Comparison of ENCODE assay signal across 17 mouse cellular contexts in genomic region chr12:76891160-76891559, GRCm38 (mm10).
"Had no signal": no experiment of that assay in that cellular context is flagged by ENCODE, and none has a peak within 500 bp of the region (broad histone marks: within the 10 kb centered on the region; RNA-seq: fewer than 3 reads in every experiment).

No protein-coding gene starts in this region.

- H3K27ac ChIP-seq: limb, embryonic 15.5 days; liver, embryonic 12.5 days; neural tube, embryonic 12.5 days had no signal

- H3K4me1 ChIP-seq: neural tube, embryonic 12.5 days had no signal

- H3K27me3 ChIP-seq: limb, embryonic 15.5 days; liver, embryonic 12.5 days; neural tube, embryonic 12.5 days had no signal

- H3K4me2 ChIP-seq: limb, embryonic 15.5 days; liver, embryonic 12.5 days; lung, embryonic 14.5 days; midbrain, embryonic 11.5 days; neural tube, embryonic 12.5 days had no signal

- H3K9ac ChIP-seq: limb, embryonic 15.5 days; liver, embryonic 12.5 days; lung, embryonic 14.5 days; neural tube, embryonic 12.5 days had no signal

- ATAC-seq: liver, embryonic 12.5 days had no signal

- H3K9me3 ChIP-seq: limb, embryonic 15.5 days; liver, embryonic 12.5 days; neural tube, embryonic 12.5 days had no signal

- H3K4me3 ChIP-seq: limb, embryonic 15.5 days; liver, embryonic 12.5 days; myocyte; neural tube, embryonic 12.5 days had no signal

- DNase-seq: kidney, adult 11 months; kidney, postnatal 14 days; layer of hippocampus, adult 9-11 months; layer of hippocampus, postnatal 36 days; lung, embryonic 14.5 days; lung, postnatal 10 days; lung, postnatal 4 days; retina, postnatal 1 day; right cerebral cortex, postnatal 4 days; spleen, adult 18-20 months; thymus, adult 18-20 months; thymus, postnatal 14 days had no signal
